Mouse (Mus musculus) ZHBTc4 (cell line): ENCODE results near the gene Ccdc13.

Experiments used
- DNase-seq: peaks from one replicate; pipeline ENCODE4 v3.0.0-alpha.2; 2011; ENCODE audit warnings: low read depth, low spot score

Gene Ccdc13

DNA sequence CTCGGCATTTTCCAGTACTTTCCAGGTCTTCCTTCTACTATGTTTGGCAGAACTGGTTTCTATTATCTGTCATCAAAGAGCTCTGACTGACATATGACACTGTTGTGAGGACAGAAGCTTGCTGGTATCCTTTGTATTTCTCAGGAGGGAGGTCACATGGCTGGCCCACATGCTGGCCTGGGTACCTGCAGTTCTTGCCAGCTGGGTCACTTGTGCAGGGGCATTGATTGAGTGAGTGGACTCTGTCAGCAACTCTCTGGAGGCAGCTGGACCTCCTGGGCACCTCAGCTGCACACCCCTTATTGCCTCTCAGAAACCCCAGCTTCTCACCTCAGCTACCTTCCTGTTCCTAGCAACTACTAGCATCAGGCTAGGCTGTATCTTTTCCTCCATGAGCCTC lies 31.7 kb downstream of the Ccdc13 start:
- no peak for DNase-seq

DNA sequence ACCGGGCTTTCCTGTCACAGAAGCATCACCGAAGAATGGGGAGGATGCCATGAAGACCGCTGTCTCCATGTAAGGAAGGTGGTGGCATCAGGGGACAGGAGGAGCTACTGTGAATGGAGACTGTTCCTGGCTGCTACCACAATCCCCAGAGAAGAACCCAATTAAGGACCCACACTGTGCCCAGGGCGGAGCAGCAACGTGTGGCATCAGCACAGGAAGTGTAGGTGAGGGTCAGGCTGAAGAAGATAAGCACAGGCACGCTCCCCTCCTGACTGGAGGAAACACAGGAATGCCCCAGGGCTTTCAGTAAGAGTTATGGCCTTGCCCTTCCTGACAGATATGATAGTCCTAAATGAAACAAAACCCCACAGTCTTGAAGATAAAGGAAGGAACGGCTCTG lies 36.5 kb downstream of the Ccdc13 start:
- DNase-seq, result no peak

DNA sequence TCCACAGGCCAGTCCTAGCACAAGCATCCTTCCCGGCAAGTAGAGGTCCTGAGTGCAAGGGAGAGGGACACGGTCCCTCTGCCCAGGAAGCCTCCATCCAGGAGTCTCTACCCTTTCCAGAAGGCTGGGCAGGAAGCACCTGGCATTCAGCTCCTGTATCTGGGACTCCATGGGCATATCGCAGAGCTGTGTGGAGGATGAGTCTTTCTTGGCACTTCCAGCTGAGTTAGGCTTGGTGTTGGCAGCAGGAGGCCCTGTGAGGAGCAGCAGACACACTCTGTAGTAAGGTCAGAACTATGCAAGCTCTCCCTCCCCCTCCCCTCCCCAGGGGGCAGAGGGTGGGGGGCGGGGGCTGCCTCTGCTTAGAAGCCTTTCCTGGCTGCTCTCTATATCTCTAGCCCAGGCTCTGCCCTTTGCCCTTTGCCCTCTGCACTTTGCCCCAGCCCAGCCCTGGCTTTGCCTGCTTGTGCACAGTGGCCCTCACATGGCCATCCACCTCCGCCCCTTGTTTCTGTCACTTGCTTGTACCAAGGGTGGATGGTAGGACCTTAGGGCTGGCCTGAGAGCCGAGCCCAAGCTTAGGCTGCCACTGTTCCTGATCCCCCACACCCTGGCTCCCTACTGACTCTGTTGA lies 40.3 kb downstream of the Ccdc13 start:
- DNase-seq, result no peak

DNA sequence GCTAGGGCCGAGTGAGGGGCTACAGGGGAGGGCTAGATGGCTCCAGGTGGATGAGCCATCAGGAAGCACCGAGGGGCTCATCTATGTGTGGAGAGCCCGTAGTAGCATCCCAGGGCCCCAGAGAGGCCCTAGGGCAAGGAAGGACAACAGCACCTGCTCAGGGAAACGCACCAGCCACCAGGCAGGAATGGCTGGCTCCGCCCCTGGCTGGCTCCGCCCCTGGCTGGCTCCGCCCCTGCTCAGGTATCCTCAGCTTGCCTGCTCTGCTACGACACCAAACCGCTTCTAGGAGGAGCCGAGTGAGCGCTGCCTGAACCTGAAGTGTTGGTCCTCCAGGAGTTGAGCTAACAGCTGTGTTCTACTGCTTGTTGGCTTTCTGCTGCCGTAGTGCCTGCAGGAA lies 41.5 kb downstream of the Ccdc13 start:
- peak; percentile 50 for DNase-seq

DNA sequence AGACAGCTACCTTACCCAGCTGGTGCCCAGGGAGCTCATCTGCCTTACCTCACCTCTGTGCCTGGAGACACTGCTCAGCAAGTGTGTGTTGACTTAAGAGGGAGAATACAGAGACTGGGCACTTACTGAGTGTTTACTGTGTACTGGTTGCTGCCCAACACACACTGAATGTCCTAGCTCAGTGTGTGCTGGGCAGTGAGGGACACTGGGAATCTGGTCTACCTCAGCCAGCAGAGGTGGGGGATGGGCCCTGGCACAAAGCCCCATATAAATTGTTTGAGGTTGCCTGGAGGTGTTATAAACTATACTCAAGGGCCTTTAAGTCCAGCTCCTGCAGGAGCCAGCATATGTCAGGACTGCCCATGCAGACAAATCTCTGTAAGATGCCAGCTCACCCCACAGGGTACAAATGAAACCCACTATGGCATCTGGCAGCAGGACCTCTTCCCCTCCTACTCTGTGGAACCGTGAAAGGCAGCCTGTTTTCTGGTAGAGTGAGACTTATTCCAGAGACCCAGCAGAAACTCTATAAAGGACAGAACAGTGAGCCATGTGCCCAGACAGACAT lies 44.2 kb downstream of the Ccdc13 start:
- no peak for DNase-seq

DNA sequence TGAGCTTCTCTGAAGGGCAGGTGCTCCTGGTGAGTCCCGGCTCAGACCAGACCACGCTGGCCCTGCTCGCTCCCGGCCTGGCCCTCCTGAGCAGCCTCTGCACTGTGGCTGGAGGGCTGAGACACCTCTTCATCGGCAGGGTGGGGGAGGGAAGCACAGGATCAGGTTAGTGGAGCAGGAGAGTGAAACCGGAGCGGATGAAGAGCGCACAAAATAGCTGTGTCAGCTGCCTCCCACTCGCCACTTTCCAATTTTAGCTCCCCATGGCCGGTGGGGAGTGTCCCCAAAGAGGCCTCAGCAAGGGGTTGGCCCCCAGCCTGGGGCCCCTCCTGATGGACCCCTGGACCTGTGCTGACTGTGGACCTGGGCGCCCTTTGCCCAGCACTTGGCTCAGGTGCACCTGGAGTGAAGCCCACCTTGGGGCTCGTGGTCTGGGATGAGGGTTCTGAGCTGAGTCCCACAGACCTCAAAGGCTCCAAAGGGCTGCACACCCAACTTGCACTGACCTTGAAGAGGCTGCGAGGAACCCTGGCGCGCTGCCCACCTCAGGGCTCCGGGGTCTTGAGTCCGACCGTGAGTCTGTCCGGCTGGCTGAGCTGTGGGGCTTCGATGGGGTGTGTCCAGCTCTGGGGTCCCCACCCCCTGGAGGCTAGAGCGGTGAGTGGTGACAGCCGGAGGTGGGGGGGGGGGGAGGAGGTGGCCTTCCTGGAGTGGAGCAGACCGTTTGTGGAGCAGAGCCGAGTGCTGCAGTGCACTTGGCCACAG lies 47.3 kb downstream of the Ccdc13 start, which contains the start of gene Hhatl:
Hhatl (minus strand) TSS at position 751 of the 765 bp plus-strand sequence.
- DNase-seq, result no peak

DNA sequence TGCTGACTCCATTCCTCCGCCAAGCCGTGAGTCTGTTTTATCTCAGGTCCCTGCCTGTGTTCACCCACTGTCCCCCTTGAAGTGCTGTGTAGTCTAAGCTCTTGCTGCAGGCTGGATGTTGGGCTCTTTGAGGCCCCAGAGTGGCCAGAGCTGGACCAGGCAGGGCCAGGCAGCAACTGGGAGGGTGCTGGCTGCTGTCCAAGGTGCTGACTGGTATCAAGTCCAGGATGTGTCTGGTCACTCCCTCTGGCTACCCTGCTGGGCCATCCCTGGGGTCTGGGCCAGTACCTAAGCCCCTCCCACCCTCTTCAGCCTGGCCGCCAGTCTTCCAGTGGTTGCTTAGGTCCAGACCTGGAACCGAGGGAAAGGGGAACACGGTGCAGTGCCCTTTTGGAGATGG lies 48.1 kb downstream of the Ccdc13 start:
- peak; percentile 29 for DNase-seq

DNA sequence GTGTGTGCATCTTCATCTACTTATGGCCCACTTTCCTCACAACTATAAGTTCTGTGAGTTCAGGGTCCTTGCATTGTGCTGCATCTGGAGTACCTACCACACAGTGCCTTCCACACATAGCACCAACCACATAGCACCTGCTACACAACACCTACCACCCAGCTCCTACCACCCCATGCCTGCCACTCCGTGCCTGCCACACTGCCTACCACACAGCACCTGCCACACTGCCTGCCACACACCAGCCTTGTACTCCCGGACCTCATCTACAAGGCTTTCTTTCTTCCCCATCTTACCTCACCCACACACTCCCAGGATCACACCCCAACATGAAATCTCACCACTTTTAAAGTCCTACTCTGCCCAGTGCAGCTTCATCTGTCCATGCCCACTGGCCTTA lies 52.9 kb downstream of the Ccdc13 start:
- no peak for DNase-seq

DNA sequence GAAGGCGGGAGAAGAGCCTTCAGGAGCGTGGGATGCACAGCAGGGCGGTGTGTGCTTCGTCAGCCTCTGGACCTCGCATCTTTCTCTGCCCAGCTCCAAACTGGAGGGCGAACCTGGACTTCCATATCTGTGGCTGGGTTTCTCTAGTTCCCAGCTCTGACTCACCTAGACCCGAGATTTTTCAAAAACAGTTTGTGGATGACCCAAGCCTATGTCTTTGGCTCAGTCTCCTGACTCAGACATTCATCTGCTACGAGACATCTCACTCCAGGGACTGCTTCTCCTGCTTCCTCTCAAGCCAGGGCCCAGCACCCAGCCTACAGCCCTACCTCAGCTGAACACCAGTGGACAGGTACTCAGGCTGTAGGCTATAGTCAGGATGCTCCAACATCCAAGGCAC lies 54.0 kb downstream of the Ccdc13 start:
- DNase-seq, result no peak

DNA sequence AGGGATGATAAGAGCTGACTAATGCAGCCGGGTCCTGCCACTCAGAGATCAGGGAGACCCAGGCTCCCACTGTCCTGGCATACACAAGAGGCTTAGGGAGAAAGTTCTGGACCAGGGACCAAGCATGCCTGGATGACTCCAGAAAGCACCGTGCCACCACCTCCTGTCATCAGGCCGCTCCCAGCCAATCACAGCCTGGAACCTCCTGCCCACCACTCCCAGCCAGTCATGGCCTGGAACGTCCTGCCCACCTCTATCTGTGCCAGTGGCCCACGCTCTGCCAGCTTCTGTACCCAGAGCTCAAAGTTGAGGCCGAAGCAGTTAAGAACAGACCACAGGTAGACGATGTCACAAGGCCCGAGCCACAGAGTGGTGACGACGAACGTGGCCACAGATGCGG lies 54.5 kb downstream of the Ccdc13 start:
- no peak for DNase-seq

DNA sequence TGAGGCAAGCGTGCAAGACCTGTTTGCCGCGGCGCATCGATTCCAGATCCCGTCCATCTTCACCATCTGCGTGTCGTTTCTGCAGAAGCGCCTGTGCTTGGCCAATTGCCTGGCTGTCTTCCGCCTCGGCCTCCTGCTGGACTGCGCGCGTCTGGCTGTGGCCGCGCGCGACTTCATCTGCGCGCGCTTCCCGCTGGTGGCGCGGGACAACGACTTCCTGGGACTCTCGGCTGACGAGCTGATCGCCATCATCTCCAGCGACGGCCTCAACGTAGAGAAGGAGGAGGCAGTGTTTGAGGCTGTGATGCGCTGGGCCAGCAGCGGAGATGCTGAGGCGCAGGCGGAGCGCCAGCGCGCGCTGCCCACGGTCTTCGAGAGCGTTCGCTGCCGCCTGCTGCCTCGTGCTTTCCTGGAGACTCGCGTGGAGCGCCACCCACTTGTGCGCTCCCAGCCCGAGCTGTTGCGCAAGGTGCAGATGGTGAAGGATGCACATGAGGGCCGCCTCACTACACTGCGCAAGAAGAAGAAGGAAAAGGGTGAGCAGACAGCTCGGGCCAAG lies 61.1 kb downstream of the Ccdc13 start:
- peak; percentile 71 for DNase-seq

DNA sequence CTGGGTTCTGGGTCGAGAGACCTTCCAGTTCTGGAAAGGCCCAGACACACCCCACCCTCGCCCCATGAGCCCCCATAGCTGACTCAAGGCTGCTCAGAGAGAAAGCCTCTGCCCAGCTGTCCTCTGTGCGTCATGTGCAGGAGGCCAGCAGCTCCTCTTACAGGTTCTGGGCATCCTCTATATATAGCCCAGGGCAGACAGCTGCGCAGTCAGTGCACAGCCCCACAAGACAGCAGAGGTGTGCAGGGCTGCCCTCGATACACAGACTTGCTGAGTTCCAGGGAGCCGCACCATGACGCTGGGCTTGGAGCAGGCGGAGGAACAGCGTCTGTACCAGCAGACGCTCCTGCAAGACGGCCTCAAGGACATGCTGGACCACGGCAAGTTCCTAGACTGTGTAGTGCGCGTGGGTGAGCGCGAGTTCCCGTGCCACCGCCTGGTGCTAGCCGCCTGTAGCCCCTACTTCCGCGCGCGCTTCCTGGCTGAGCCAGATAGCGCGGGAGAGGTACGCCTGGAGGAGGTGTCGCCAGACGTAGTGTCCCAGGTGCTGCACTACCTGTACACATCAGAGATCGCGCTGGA lies 61.7 kb downstream of the Ccdc13 start, which contains the start of gene Klhl40:
Klhl40 (plus strand) TSS at position 124 of the 582 bp plus-strand sequence.
- DNase-seq, result no peak

DNA sequence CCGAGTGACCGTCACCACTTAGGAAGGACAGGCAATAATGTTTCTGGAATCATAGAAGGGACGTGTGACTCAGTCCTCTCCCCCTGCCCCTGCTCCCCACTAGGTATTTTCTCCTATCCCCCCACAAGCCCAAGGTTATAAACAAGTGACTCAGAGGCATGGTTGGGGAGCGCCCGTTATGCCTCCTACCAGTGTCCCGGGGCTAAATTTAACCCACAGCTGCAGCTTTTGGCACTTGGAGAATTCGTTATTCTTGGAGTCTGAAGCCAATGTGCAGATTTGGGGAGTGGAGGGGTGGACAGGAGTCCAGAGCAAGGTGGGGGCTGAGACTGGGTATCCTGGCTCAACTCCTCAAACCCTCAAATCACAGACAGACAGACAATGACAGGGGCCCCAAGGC lies 62.8 kb downstream of the Ccdc13 start:
- DNase-seq, result no peak

DNA sequence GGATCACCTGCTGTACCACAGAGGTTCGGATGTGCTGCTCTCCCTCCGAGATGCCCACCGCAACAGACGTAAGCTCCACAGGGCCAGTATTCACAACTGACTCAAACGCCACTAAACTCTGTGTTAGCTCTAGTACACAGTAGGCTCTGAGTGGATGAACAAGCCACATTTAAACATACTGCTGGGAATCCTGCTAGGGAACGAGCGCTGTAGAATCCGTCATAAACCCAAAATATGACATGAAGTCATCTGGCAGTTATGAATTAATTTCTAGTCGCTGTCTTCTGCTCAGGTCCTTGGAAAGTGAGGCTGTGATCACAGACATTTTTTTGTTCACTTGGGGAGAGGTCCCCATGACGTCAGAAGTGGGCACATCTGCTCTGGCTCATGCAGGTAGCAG lies 63.3 kb downstream of the Ccdc13 start:
- DNase-seq, result no peak

DNA sequence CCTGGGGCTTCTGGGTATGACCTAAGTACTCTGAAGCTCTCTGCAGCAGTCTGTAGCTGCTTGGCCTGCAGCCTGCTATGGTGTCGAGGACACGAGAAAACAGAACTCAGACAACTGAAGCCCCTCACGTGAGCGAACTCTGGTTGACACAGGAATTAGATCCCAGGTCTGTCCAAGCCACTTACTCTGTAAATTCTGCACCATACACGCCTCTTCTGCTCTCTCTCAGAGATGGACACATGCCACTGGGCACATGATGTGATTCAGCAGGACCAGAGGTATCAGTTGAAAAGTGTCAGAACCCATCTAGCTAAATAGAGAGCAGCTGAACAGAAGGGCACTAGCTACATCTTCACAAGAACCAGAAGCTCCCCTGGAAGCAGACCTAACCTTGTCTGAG lies 66.8 kb downstream of the Ccdc13 start:
- DNase-seq, result no peak

DNA sequence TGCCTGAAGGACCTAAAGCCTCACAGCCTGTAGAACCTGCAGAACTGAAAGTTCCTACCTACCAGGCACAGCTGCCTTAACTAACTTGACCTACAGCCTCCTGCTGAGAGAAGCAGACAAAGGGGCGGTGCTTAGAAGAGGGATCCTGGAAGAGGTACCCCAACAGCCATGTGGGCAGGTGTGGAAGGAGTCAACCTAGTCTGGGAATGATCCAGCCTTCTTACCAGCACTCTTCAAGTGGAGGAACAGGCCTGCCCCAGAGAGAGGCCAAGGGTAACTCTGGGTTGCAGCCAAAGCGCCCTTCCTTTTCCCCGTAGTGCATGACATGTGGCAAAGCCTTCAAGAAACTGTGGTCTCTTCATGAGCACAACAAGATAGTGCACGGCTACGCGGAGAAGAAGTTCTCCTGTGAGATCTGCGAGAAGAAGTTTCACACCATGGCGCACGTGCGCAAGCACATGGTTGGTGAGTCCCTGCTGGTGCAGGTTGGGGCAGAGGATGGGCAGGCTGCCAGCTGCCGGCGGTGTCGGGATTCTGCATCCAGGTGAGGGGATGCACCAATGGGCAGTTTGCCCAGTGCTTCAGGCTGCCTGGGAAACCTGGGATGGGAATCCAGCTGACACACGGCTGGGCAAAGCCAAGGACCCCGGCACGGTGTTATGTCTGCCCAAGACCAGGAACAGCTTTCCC lies 74.0 kb downstream of the Ccdc13 start:
- no peak for DNase-seq

DNA sequence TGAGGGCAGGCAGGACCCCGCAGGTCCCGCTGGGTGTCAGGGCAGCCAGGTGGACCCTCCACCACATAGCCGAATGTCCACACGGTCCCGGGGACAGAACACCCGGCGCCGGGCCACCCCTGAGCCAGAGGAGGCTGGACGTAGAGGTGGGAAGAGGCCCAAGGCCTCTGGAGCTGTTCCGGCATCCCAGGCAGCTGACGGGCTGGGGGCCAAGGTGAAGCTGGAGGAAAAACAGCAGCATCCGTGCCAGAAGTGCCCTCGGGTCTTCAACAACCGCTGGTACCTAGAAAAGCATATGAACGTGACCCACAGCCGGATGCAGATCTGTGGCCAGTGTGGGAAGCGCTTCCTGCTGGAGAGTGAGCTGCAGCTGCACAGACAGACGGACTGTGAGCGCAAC lies 75.5 kb downstream of the Ccdc13 start:
- DNase-seq, result no peak

DNA sequence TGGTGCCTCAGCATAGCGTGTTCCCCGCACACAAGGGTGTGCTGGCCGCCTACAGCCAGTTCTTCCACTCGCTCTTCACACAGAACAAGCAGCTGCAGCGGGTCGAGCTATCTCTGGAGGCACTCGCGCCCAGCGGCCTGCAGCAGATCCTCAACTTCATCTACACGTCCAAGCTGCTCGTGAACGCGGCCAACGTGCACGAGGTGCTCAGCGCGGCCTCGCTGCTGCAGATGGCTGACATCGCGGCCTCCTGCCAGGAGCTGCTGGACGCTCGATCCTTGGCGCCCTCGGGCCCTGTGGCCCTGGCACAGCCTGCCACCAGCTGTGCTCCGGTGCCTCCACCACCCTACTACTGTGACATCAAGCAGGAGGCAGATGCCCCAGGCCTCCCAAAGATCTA lies 76.5 kb downstream of the Ccdc13 start:
- peak; percentile 54 for DNase-seq

DNA sequence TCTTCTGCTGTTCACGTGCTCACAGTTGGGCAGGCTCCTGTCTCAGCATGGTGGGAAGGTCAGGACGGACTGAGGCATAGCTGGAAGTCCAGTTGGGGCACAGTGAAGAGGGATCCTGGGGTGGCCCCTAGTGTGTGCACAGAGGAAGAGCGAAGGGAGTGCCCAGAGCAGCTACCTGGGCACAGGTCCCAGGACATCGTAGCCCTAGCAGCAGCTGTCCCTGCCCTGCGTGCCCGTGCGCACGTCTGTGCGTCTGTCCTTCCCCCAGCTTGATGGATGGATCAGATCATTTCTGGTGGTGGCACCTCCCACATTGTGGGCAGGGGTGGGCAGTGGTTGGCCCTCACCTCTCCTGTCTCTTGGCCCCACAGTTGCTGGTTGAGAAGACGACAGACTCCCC lies 77.0 kb downstream of the Ccdc13 start:
- no peak for DNase-seq

DNA sequence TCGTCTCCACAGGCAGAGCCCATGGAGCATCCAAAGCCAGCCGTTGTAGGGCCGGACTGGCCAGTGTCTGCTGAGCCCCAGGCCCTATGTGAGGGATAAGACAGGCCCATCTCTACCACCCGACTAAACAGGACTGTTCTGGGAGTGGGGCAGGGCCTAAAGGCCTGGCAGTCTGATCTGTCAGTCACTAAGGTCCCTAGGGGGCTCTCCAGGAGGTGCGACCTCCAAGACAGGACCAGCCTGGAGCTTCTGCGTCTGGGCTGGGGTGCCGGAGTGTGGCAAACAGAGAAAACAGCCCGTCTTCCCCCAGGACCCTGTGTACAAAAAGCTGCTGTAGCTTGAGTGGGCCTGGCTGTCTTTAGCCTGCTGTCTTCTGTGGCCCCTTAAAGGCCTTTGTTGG lies 77.5 kb downstream of the Ccdc13 start:
- no peak for DNase-seq

DNA sequence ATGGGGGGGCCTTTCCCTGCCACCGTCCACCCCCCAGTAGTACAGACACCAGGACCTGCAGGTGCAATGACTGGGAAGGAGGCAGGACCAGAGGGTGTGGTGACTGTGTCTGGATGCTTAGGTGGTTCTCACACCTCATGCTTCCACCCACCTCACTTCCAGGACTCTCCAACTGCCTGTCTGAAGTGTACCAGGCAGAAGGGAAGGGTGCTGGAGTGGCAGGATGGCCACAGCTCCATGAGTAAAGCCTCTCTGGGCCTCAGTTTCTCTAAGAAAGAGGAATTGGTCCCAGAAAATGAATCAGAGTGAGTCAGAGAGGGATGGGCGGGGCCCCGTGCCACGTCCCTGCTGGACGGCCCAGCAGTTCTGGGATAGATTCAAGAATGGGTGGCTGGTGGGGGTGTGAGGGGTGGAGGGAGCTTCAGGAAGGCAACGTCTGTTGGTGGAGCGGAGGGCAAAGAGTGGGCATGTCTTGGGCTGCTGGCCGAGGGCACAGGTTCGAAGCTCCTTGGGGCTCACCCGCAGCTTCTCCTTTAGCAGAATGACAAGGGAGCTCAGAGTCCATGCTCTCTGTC lies 78.1 kb downstream of the Ccdc13 start:
- DNase-seq, result no peak
